Mouse (Mus musculus): ENCODE measurements at regions not wholly inside any gene's neighbourhood (a gene's known extent, or its start where the extent isn't known, plus 50 kb on each side); places are given as distances from the start of the nearest gene placed in this dataset.

DNA sequence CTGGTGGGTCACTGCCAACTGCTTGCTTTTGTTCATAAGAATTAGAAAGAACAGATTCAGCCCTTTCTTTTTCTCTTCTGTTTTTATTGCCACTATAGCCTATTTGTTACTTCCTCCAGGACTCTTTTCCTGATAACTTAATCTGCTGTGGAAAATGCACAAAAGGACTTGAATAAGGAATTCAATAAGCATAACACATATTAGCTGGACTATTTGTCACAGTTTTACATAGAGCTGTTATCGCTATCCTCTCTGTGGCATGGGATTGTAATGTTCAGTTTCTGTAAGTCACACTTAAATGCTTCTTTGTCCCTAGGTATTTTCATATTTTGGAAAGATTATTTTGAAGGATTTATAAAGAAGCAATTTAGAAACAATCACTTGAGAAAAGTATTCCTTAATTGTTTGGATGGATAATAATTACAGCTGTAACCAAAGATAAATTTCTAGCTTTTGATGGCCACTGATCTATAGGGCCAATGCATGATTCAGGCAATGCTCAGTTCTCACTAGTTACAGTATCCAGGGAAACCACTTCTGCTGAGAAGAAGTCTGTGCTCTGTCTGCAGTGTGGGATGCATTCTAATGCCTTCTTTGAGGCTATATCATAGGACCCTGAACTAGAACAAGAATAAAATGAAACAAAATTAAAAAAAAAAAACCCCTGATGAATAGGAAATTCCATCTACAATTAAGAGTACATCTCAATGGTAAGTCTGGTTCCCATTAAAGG is 1243.1 kb upstream of the Got2 start:
- no peak for DNase-seq (ENCODE audit: low spot score in 2 of 2)

DNA sequence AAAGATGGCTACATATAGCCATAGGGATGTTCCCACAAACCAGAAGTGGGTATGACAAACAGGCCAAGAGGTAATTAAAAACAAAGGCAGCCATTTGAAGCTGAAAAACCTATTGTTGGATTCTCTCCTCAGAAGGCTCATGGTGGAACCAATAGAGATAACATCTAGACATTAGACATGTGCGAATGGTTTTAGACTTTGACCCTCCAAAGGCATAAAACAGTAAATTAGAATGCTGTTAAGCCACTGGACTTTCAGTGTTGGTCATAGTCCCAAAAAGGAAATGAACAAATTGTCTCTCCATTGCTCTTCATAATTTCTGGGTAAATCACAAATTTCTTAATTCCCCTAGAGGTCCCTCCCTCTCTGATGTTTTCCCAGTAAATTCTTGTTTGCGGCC is 1242.5 kb upstream of the Got2 start:
- no peak for DNase-seq (ENCODE audit: low spot score in 2 of 2)

DNA sequence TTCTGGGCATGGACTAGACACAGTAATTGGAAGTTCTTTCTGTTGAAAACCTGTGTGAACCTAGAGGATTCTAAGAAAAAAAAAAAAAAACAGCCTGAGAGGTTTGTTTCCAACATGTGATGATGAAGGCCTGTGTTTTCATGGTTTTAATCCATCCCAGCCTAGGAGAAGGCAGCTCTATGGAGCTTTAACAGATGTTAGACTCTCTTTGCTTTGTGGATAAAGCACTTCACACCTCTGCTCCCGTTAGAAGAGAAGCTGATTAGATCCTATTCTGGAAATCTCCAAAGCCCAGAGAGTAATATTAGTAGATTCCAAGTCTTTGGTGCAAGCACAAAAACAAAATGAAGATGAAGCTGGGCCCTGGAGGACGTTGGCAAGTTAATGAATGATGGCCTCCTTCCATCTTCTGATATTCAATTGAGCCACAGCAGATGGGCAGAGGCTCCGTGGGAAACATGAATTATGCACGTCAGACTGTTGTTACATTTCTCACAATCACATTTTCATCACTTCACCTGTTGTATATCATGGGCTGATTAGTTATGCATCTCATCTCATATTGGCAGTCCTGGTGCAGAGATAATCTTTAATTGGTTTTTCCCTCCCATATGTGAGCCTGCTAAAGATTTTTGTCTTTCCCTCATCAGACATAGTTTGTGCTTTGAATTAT is 1220.5 kb upstream of the Got2 start:
- DNase-seq (ENCODE audit: low spot score in 2 of 2) = peak; percentile 4 to 39
